Mouse (Mus musculus): Measurements from ENCODE around the gene Kif19a.

Gene Kif19a

GRCm38 (mm10) chr11:114764820-114765818 is at the start of gene Kif19a:
Gene Kif19a (plus strand): TSS chr11:114765388.
- DNase-seq: peak; percentile 42

GRCm38 (mm10) chr11:114715531-114715930 is 49.7 kb upstream of the Kif19a start:
- DNase-seq: no peak

- no peak for DNase-seq
These were observed 44.7 kb upstream of the Kif19a start for GRCm38 (mm10) chr11:114720535-114720934.

GRCm38 (mm10) chr11:114722438-114722837 is 42.8 kb upstream of the Kif19a start:
- DNase-seq: no peak

- no peak for DNase-seq
These were observed 42.2 kb upstream of the Kif19a start for GRCm38 (mm10) chr11:114723030-114723429.

GRCm38 (mm10) chr11:114724787-114725590 is 40.2 kb upstream of the Kif19a start:
- DNase-seq: peak; percentile 31

- DNase-seq: peak; percentile 47
These were observed 38.0 kb upstream of the Kif19a start, which contains the start of gene Dnaic2 for GRCm38 (mm10) chr11:114726965-114727825. Gene Dnaic2 (plus strand): TSS chr11:114727408.

- no peak for DNase-seq
These were observed 37.4 kb upstream of the Kif19a start for GRCm38 (mm10) chr11:114727826-114728186.

- DNase-seq: no peak
These were observed 36.9 kb upstream of the Kif19a start for GRCm38 (mm10) chr11:114728333-114728732.

GRCm38 (mm10) chr11:114729832-114730363 is 35.3 kb upstream of the Kif19a start:
- no peak for DNase-seq

GRCm38 (mm10) chr11:114731711-114732110 is 33.5 kb upstream of the Kif19a start:
- DNase-seq: no peak

GRCm38 (mm10) chr11:114732890-114733289 is 32.3 kb upstream of the Kif19a start:
- DNase-seq: no peak

GRCm38 (mm10) chr11:114736111-114736510 is 29.1 kb upstream of the Kif19a start:
- no peak for DNase-seq

- peak; percentile 64 for DNase-seq
These were observed 28.1 kb upstream of the Kif19a start for GRCm38 (mm10) chr11:114736913-114737624.

GRCm38 (mm10) chr11:114740598-114740997 is 24.6 kb upstream of the Kif19a start:
- DNase-seq: no peak

GRCm38 (mm10) chr11:114741451-114741850 is 23.7 kb upstream of the Kif19a start:
- no peak for DNase-seq

GRCm38 (mm10) chr11:114745134-114745533 is 20.1 kb upstream of the Kif19a start:
- peak; percentile 95 for DNase-seq

- DNase-seq: no peak
These were observed 17.5 kb upstream of the Kif19a start for GRCm38 (mm10) chr11:114747564-114748138.

GRCm38 (mm10) chr11:114769911-114770310 is 4.7 kb downstream of the Kif19a start:
- no peak for DNase-seq

- no peak for DNase-seq
These were observed 6.7 kb downstream of the Kif19a start for GRCm38 (mm10) chr11:114771896-114772295.

- no peak for DNase-seq
These were observed 14.9 kb downstream of the Kif19a start for GRCm38 (mm10) chr11:114780076-114780475.

Data from cerebellum, adult 11 months (tissue).